Mouse (Mus musculus) thymus, adult 2 months (tissue): ENCODE data around the gene Irgm2. TPM values are rescaled to one million over a fixed set of nuclear protein-coding genes. Genes with fewer than 3 reads are reported as not detected.
A peak's percentile ranks its signal among the peaks of the same experiment; 100 is the strongest.

ENCODE experiments used
- DNase-seq: peaks from one replicate; pipeline ENCODE4 v3.0.0; 2021
- H3K27ac ChIP-seq: fragments of 200-500 bp; 2 replicates; pipeline ENCODE4 v1.5.1; 2012; ENCODE audit warnings: low read length, control low read depth; ENCODE audit not compliant: control insufficient read depth, insufficient read depth
- H3K27me3 ChIP-seq: fragments of 200-500 bp; 2 replicates; pipeline ENCODE4 v1.6.1; 2012; ENCODE audit warnings: mild to moderate bottlenecking, low read length, moderate library complexity, mixed read lengths; ENCODE audit not compliant: control insufficient read depth, insufficient read depth
- H3K36me3 ChIP-seq: fragments of 200-500 bp; 2 replicates; pipeline ENCODE4 v1.6.1; 2012; ENCODE audit warnings: mild to moderate bottlenecking, low read length, moderate library complexity; ENCODE audit not compliant: control insufficient read depth, insufficient read depth
- H3K4me1 ChIP-seq: fragments of 200-500 bp; replicated peaks from 2 replicates; pipeline ENCODE4 v1.6.1; 2012; ENCODE audit warnings: low read length; ENCODE audit not compliant: control insufficient read depth, insufficient read depth
- H3K4me3 ChIP-seq: fragments of 200-500 bp; 2 replicates; pipeline ENCODE4 v1.5.1; 2012; ENCODE audit warnings: mild to moderate bottlenecking, low read length, control low read depth, moderate library complexity; ENCODE audit not compliant: control insufficient read depth, insufficient read depth
- CTCF ChIP-seq: fragments of 200-500 bp; IDR thresholded peaks from 2 replicates; pipeline ENCODE4 v1.5.1; 2012; ENCODE audit warnings: mild to moderate bottlenecking, control low read depth, low read length, moderate library complexity, borderline replicate concordance; ENCODE audit not compliant: control insufficient read depth, poor library complexity, insufficient read depth; ENCODE audit errors: extremely low read depth
- POLR2A ChIP-seq: fragments of 200-500 bp; IDR thresholded peaks from 2 replicates; pipeline ENCODE4 v1.6.1; 2012; ENCODE audit warnings: mild to moderate bottlenecking, low read length, control low read depth, moderate library complexity; ENCODE audit not compliant: control insufficient read depth, poor library complexity, insufficient read depth; ENCODE audit errors: extremely low read depth
- WGBS: fragments of 180-500 bp; shearing (Covaris S2); methylation state at CpG from one replicate; pipeline ENCODE4 v1.1.7; 2018; 5-methylcytosine and 5-hydroxymethylcytosine counted together
- polyA plus RNA-seq: library from polyadenylated mRNA; depleted of rRNA; stranded (reverse); fragments of >200 nt; gene quantifications from 2 replicates; pipeline ENCODE4 v1.2.3, GENCODE M21; 2012

Gene Irgm2
- polyA plus RNA-seq, 1 experiment: 20.1 TPM

GRCm38 (mm10) chr11:58193326-58193725 lies 6.1 kb upstream of the Irgm2 start:
- DNase-seq: no peak
- no peaks in the 10 kb centered on the region for H3K36me3 ChIP-seq
- no peaks in the 10 kb centered on the region for H3K27me3 ChIP-seq
- peak overlapping the region; percentile 60; the same call in 1 of the 2 replicates for H3K27ac ChIP-seq
- no peak overlapping the region for H3K4me3 ChIP-seq
- WGBS: 30% methylated on average over 3 of the region's 3 CpGs
- TF ChIP-seq CTCF (no peak), POLR2A (no peak)
- H3K4me1 ChIP-seq: peaks cover 9% of the 10 kb centered on the region

- no peak for TF ChIP-seq CTCF
- TF ChIP-seq POLR2A: no peak
- H3K27ac ChIP-seq: no peak overlapping the region
- 67% methylated on average over 4 of the region's 4 CpGs for WGBS
- no peak for DNase-seq
- H3K27me3 ChIP-seq: no peaks in the 10 kb centered on the region
- H3K4me3 ChIP-seq: no peak overlapping the region
- peaks cover 12% of the 10 kb centered on the region for H3K4me1 ChIP-seq
- H3K36me3 ChIP-seq: no peaks in the 10 kb centered on the region
Measured at GRCm38 (mm10) chr11:58193860-58194520, 5.4 kb upstream of the Irgm2 start.

GRCm38 (mm10) chr11:58198663-58199062 lies 755 bp upstream of the Irgm2 start:
- no peak overlapping the region for H3K4me3 ChIP-seq
- DNase-seq: no peak
- no peak for TF ChIP-seq POLR2A
- no peak for TF ChIP-seq CTCF
- peaks cover 2% of the 10 kb centered on the region for H3K36me3 ChIP-seq
- H3K27me3 ChIP-seq: no peaks in the 10 kb centered on the region
- H3K4me1 ChIP-seq: peaks cover 18% of the 10 kb centered on the region
- 94% methylated on average over 4 of the region's 4 CpGs for WGBS
- no peak overlapping the region for H3K27ac ChIP-seq

GRCm38 (mm10) chr11:58200226-58200625 lies 808 bp downstream of the Irgm2 start:
- H3K36me3 ChIP-seq: peaks cover 7% of the 10 kb centered on the region
- H3K4me3 ChIP-seq: peak overlapping the region; percentile 88
- H3K27ac ChIP-seq: peak overlapping the region; percentile 94
- TF ChIP-seq CTCF: no peak
- no peak for TF ChIP-seq POLR2A
- H3K4me1 ChIP-seq: peaks cover 14% of the 10 kb centered on the region
- DNase-seq: peak; percentile 56
- no peaks in the 10 kb centered on the region for H3K27me3 ChIP-seq
- WGBS: 19% methylated on average over 4 of the region's 4 CpGs

- Histone ChIP-seq H3K4me3 (peak overlapping the region; percentile 49), H3K4me1 (peaks cover 14% of the 10 kb centered on the region), H3K27me3 (no peaks in the 10 kb centered on the region), H3K27ac (peak overlapping the region; percentile 72), H3K36me3 (peaks cover 12% of the 10 kb centered on the region)
- 17% methylated on average over 12 of the region's 12 CpGs for WGBS
- TF ChIP-seq POLR2A (no peak; the same call in 1 of the 2 replicates), CTCF (no peak)
- peak; percentile 55 for DNase-seq
Measured at GRCm38 (mm10) chr11:58201052-58201451, 1.6 kb downstream of the Irgm2 start.

- Histone ChIP-seq H3K4me1 (peaks cover 36% of the 10 kb centered on the region), H3K27me3 (no peaks in the 10 kb centered on the region), H3K36me3 (peaks cover 23% of the 10 kb centered on the region), H3K4me3 (no peak overlapping the region), H3K27ac (peak overlapping the region; percentile 99)
- 48% methylated on average over 1 of the region's 1 CpGs for WGBS
- no peak for TF ChIP-seq POLR2A
- TF ChIP-seq CTCF: no peak
- DNase-seq: peak; percentile 48
Measured at GRCm38 (mm10) chr11:58210321-58210886, 11.0 kb downstream of the Irgm2 start.

GRCm38 (mm10) chr11:58211062-58211681 lies 11.8 kb downstream of the Irgm2 start:
- Histone ChIP-seq H3K27ac (peak overlapping the region; percentile 99), H3K4me3 (no peak overlapping the region), H3K36me3 (peaks cover 16% of the 10 kb centered on the region), H3K27me3 (no peaks in the 10 kb centered on the region), H3K4me1 (peaks cover 41% of the 10 kb centered on the region)
- DNase-seq: peak; percentile 30
- no peak for TF ChIP-seq POLR2A
- TF ChIP-seq CTCF: no peak
- 28% methylated on average over 9 of the region's 9 CpGs for WGBS
